Mouse (Mus musculus) thymus, adult 2 months (tissue): ENCODE data around the gene Gm11437. TPM values are rescaled to one million over a fixed set of nuclear protein-coding genes. Genes with fewer than 3 reads are reported as not detected.

Source experiments
- DNase-seq: peaks from one replicate; pipeline ENCODE4 v3.0.0; 2021
- H3K27ac ChIP-seq: fragments of 200-500 bp; 2 replicates; pipeline ENCODE4 v1.5.1; 2012; ENCODE audit warnings: low read length, control low read depth; ENCODE audit not compliant: control insufficient read depth, insufficient read depth
- H3K27me3 ChIP-seq: fragments of 200-500 bp; 2 replicates; pipeline ENCODE4 v1.6.1; 2012; ENCODE audit warnings: mild to moderate bottlenecking, low read length, moderate library complexity, mixed read lengths; ENCODE audit not compliant: control insufficient read depth, insufficient read depth
- H3K36me3 ChIP-seq: fragments of 200-500 bp; 2 replicates; pipeline ENCODE4 v1.6.1; 2012; ENCODE audit warnings: mild to moderate bottlenecking, low read length, moderate library complexity; ENCODE audit not compliant: control insufficient read depth, insufficient read depth
- H3K4me1 ChIP-seq: fragments of 200-500 bp; replicated peaks from 2 replicates; pipeline ENCODE4 v1.6.1; 2012; ENCODE audit warnings: low read length; ENCODE audit not compliant: control insufficient read depth, insufficient read depth
- H3K4me3 ChIP-seq: fragments of 200-500 bp; 2 replicates; pipeline ENCODE4 v1.5.1; 2012; ENCODE audit warnings: mild to moderate bottlenecking, low read length, control low read depth, moderate library complexity; ENCODE audit not compliant: control insufficient read depth, insufficient read depth
- CTCF ChIP-seq: fragments of 200-500 bp; IDR thresholded peaks from 2 replicates; pipeline ENCODE4 v1.5.1; 2012; ENCODE audit warnings: mild to moderate bottlenecking, control low read depth, low read length, moderate library complexity, borderline replicate concordance; ENCODE audit not compliant: control insufficient read depth, poor library complexity, insufficient read depth; ENCODE audit errors: extremely low read depth
- POLR2A ChIP-seq: fragments of 200-500 bp; IDR thresholded peaks from 2 replicates; pipeline ENCODE4 v1.6.1; 2012; ENCODE audit warnings: mild to moderate bottlenecking, low read length, control low read depth, moderate library complexity; ENCODE audit not compliant: control insufficient read depth, poor library complexity, insufficient read depth; ENCODE audit errors: extremely low read depth
- WGBS: fragments of 180-500 bp; shearing (Covaris S2); methylation state at CpG from one replicate; pipeline ENCODE4 v1.1.7; 2018; 5-methylcytosine and 5-hydroxymethylcytosine counted together
- polyA plus RNA-seq: library from polyadenylated mRNA; depleted of rRNA; stranded (reverse); fragments of >200 nt; gene quantifications from 2 replicates; pipeline ENCODE4 v1.2.3, GENCODE M21; 2012

The Gm11437 gene
- polyA plus RNA-seq, 1 experiment, result not detected

GRCm38 (mm10) chr11:84127977-84128376, 39.3 kb downstream of the Gm11437 start:
- H3K27me3 ChIP-seq, result no peaks in the 10 kb centered on the region
- no peak for DNase-seq
- no peak overlapping the region for H3K27ac ChIP-seq
- H3K4me3 ChIP-seq, result no peak overlapping the region
- TF ChIP-seq POLR2A (no peak), CTCF (no peak)
- H3K4me1 ChIP-seq, result peaks cover 4% of the 10 kb centered on the region
- H3K36me3 ChIP-seq, result no peaks in the 10 kb centered on the region
- WGBS, result 77% methylated on average over 4 of the region's 4 CpGs

- Histone ChIP-seq H3K4me3 (no peak overlapping the region), H3K36me3 (0 out of 2 replicates have a peak, but pooled peaks cover 11% of the 10 kb centered on the region), H3K27ac (no peak overlapping the region), H3K4me1 (no peaks in the 10 kb centered on the region), H3K27me3 (no peaks in the 10 kb centered on the region)
- 93% methylated on average over 12 of the region's 12 CpGs for WGBS
- DNase-seq, result no peak
- no peak for TF ChIP-seq CTCF
- no peak for TF ChIP-seq POLR2A
Observed at GRCm38 (mm10) chr11:84121051-84121956, 46.0 kb downstream of the Gm11437 start.

- Histone ChIP-seq H3K4me3 (no peak overlapping the region), H3K4me1 (no peaks in the 10 kb centered on the region), H3K27ac (no peak overlapping the region), H3K36me3 (0 out of 2 replicates have a peak, but pooled peaks cover 11% of the 10 kb centered on the region), H3K27me3 (no peaks in the 10 kb centered on the region)
- 94% methylated on average over 4 of the region's 4 CpGs for WGBS
- no peak for TF ChIP-seq POLR2A
- TF ChIP-seq CTCF, result no peak
- no peak for DNase-seq
Observed at GRCm38 (mm10) chr11:84117431-84117830, 49.8 kb downstream of the Gm11437 start.

GRCm38 (mm10) chr11:84116221-84116620, 51.1 kb downstream of the Gm11437 start:
- Histone ChIP-seq H3K36me3 (0 out of 2 replicates have a peak, but pooled peaks cover 11% of the 10 kb centered on the region), H3K4me3 (no peak overlapping the region), H3K4me1 (no peaks in the 10 kb centered on the region), H3K27me3 (no peaks in the 10 kb centered on the region), H3K27ac (no peak overlapping the region)
- no peak for TF ChIP-seq CTCF
- no peak for TF ChIP-seq POLR2A
- no peak for DNase-seq
- 78% methylated on average over 2 of the region's 2 CpGs for WGBS

- TF ChIP-seq CTCF (no peak), POLR2A (no peak)
- Histone ChIP-seq H3K27me3 (no peaks in the 10 kb centered on the region), H3K4me1 (no peaks in the 10 kb centered on the region), H3K4me3 (no peak overlapping the region), H3K27ac (no peak overlapping the region), H3K36me3 (0 out of 2 replicates have a peak, but pooled peaks cover 9% of the 10 kb centered on the region)
- 99% methylated on average over 9 of the region's 9 CpGs for WGBS
- DNase-seq, result no peak
Observed at GRCm38 (mm10) chr11:84115646-84116045, 51.6 kb downstream of the Gm11437 start.

- Histone ChIP-seq H3K36me3 (0 out of 2 replicates have a peak, but pooled peaks cover 3% of the 10 kb centered on the region), H3K27ac (no peak overlapping the region), H3K27me3 (no peaks in the 10 kb centered on the region), H3K4me1 (no peaks in the 10 kb centered on the region), H3K4me3 (no peak overlapping the region)
- TF ChIP-seq POLR2A, result no peak
- WGBS, result 95% methylated on average over 5 of the region's 5 CpGs
- no peak for DNase-seq
Observed at GRCm38 (mm10) chr11:84113623-84114022, 53.7 kb downstream of the Gm11437 start.
